Mouse (Mus musculus) ovary, adult 18-20 months (tissue): ENCODE measurements around the gene Ablim2.

Source experiments
- DNase-seq: peaks from one replicate; pipeline ENCODE4 v3.0.0; 2022; ENCODE audit warnings: low spot score, mixed read lengths

Ablim2 gene

DNA sequence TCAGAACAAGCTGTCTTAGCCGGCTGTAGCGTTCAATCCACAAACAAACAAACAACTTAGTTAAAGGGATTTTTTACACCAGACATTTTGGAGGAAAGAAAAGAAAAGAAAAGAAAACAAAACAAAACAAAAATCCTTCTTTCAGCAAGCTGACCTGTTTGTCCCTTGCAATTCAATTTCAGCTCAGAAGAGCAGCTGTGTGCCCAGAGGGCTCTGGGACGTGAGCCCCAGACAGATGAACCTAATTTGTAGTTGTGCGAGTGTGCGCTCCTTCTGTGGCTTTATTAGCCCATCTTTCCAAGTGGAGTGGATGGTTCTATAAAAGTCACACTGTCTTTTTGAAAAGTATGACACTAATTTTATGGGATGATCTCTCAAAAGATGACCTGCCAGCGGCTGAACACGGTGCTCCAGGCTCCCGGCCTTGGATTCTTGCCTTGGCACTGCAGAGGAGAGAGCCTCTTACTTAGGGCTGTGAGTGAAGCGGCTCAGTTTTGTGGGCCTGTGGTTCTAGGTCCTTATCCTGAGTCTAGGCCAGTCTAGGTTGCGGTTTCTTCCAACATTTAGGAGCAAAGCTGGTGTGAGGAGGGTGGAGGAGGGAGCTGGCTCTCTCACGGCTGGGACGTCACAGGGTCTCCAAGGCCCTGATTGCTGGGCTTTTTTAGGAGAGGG lies 158.1 kb downstream of the Ablim2 start:
- DNase-seq = no peak

GRCm38 (mm10) chr5:35916666-35917065 lies 159.0 kb downstream of the Ablim2 start:
- DNase-seq = no peak

DNA sequence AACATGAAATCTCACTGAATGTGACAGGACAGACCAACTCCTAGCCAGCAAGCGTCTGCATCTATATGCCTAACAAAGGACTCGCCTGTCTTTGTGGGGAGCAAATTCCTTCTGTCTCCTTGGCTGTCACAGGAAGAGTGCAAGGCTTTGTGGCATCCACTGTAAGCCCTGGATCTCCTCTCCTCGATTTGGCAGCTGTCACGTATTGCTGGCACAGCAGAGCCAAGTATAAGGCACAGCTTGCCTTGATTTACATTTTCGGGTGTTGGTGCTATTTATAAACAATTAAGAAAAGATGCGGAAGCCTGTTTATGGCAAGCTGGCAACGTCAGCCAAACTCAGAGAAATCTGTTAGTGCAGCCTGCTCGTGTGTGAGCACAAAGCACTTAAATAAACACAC lies 160.7 kb downstream of the Ablim2 start:
- no peak for DNase-seq

- DNase-seq = no peak
Observed at GRCm38 (mm10) chr5:35920076-35920475, 162.4 kb downstream of the Ablim2 start.

- DNase-seq = no peak
Observed at GRCm38 (mm10) chr5:35920557-35920956, 162.9 kb downstream of the Ablim2 start.

GRCm38 (mm10) chr5:35921141-35921540 lies 163.5 kb downstream of the Ablim2 start:
- no peak for DNase-seq

- DNase-seq = peak; percentile 54
Observed at GRCm38 (mm10) chr5:35921595-35922254, 164.0 kb downstream of the Ablim2 start.

DNA sequence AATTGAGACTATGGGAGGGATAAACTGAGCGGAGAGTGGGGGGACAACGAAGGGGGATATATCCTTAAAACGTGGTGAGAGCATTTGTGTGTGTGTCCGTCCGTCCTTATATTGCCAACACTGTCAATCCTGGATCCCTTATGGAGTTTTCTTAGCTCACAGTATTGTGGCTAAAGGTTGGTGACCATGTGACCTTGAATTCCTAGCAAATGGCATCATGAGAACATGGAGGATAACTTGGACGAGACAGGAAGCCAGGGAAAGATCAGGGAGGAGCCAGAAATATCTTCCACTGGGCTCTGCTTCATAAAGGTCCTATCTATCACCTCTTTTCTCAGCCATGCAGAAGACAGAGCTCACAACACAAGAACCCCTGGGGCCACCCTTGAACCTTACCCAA lies 165.8 kb downstream of the Ablim2 start:
- DNase-seq = no peak

DNA sequence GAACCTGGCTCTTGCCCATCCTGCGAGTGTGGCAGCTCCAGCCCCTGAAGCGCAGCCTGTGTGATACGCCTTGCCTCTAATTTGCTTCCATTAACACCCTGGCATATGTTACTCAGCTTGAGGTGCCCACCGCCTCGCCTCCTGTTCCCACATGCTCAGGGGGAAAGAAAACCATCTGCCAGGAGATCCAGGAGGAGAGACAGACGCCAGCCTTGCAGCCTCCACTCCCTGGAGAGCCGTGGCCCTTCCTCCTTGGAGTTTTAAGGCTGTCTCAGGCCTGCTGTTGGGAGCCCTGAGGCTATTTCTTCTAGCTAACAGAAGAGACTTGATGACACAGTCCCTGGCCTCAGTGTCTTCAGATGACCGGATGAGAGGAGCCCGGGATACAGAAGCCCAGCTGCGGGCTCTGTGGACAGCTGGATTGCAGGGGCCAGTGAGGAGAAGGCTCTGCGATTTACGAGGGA lies 167.5 kb downstream of the Ablim2 start:
- DNase-seq = no peak

GRCm38 (mm10) chr5:35926511-35926910 lies 168.8 kb downstream of the Ablim2 start:
- DNase-seq = no peak

DNA sequence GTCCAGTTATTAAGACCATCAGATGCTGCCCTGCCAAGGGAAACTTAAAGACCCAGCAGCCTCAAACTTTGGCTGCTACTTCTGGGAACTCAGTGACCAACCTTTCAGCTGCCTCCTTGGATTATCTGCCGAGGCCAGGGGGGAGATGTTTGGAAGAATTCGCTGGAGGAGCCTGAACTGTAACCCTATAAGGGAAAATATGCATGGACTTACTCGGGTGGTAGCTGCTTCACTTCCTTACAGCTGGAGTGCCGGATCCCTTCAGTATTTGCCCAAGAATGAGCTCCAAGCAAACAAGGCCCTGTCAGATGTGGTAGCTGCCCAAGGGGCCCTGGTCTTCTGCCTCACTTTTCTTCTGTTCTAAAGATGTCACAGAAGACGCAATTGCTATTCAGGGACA lies 173.6 kb downstream of the Ablim2 start:
- no peak for DNase-seq

GRCm38 (mm10) chr5:35933059-35933458 lies 175.4 kb downstream of the Ablim2 start:
- DNase-seq = no peak
